ENCODE assay signal across 15 mouse cellular contexts in the genomic region with DNA sequence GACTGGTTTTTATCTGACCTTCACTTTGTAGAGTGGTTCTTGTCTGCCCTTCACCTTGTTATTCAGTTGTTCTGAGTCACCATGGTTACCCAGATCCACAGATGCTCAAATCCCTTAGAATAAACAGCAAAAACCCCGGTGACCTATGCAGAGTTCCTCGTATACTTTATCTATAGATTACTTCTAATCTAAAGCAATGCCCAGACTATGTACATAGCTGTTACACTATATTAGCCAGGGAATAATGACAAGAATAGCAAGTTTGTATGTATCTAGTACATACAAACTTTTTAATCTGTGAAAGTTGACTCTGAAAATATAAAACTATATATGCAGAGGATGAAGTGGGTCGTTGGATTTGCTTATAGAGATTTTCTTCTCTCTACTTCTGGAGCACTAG.
"Had no signal": no experiment of that assay in that cellular context is flagged by ENCODE, and none has a peak within 500 bp of the region (broad histone marks: within the 10 kb centered on the region; RNA-seq: fewer than 3 reads in every experiment).

No protein-coding gene starts in this region.

- H3K27me3 ChIP-seq: neural tube, embryonic 12.5 days; neural tube, embryonic 13.5 days; neural tube, embryonic 15.5 days had no signal

- H3K4me3 ChIP-seq: neural tube, embryonic 12.5 days; neural tube, embryonic 13.5 days; neural tube, embryonic 15.5 days had no signal

- H3K4me2 ChIP-seq: neural tube, embryonic 12.5 days; neural tube, embryonic 13.5 days; neural tube, embryonic 15.5 days had no signal

- H3K36me3 ChIP-seq: neural tube, embryonic 12.5 days; neural tube, embryonic 13.5 days; neural tube, embryonic 15.5 days had no signal

- H3K9ac ChIP-seq: neural tube, embryonic 12.5 days; neural tube, embryonic 13.5 days; neural tube, embryonic 15.5 days had no signal

- H3K4me1 ChIP-seq: neural tube, embryonic 12.5 days; neural tube, embryonic 13.5 days; neural tube, embryonic 15.5 days had no signal

- H3K27ac ChIP-seq: neural tube, embryonic 12.5 days; neural tube, embryonic 13.5 days; neural tube, embryonic 15.5 days had no signal

- H3K9me3 ChIP-seq: neural tube, embryonic 12.5 days; neural tube, embryonic 13.5 days; neural tube, embryonic 15.5 days had no signal

- DNase-seq: retina, postnatal 1 day; right cerebral cortex, adult 18-20 months; right cerebral cortex, postnatal 14 days; right cerebral cortex, postnatal 25 days; right cerebral cortex, postnatal 4 days; spleen, adult 18-20 months; thymus, adult 18-20 months; thymus, adult 2 months; thymus, postnatal 14 days; thymus, postnatal 25 days; thymus, postnatal 36 days; thymus, postnatal 4 days had no signal
